Mouse (Mus musculus) heart, embryonic 12.5 days (tissue): ENCODE results near the gene Kpna1. TPM values are rescaled to one million over a fixed set of nuclear protein-coding genes. Genes with fewer than 3 reads are reported as not detected.
A peak's percentile ranks its signal among the peaks of the same experiment; 100 is the strongest.
"Not testable (repeated sequence)": the region's sequence is repeated elsewhere in the genome, so short reads cannot be mapped to it uniquely, and the experiment has no call there.

ENCODE experiments used
- ATAC-seq: fragments of 200-750 bp; cut with Nextera tagmentation; 2 replicates; pipeline ENCODE4 v1.8.0; 2017; ENCODE audit warnings: moderate TSS enrichment, moderate library complexity; ENCODE audit not compliant: insufficient number of reproducible peaks, low FRiP score
- H3K27ac ChIP-seq: fragments of 300-500 bp; sonication (generic); 2 replicates; pipeline ENCODE4 v1.5.1; 2016; ENCODE audit warnings: mild to moderate bottlenecking, moderate library complexity; ENCODE audit not compliant: poor library complexity, severe bottlenecking
- H3K27me3 ChIP-seq: fragments of 300-500 bp; sonication (generic); replicated peaks from 2 replicates; pipeline ENCODE4 v1.6.1; 2016; ENCODE audit warnings: mild to moderate bottlenecking, moderate library complexity
- H3K36me3 ChIP-seq: fragments of 300-500 bp; sonication (generic); 2 replicates; pipeline ENCODE4 v1.6.1; 2016; ENCODE audit warnings: mild to moderate bottlenecking, moderate library complexity
- H3K4me1 ChIP-seq: fragments of 300-500 bp; sonication (generic); replicated peaks from 2 replicates; pipeline ENCODE4 v1.6.1; 2016; ENCODE audit warnings: mild to moderate bottlenecking
- H3K4me2 ChIP-seq: fragments of 300-500 bp; sonication (generic); 2 replicates; pipeline ENCODE4 v1.6.1; 2016; ENCODE audit warnings: mild to moderate bottlenecking, moderate library complexity
- H3K4me3 ChIP-seq: fragments of 300-500 bp; sonication (generic); 2 replicates; pipeline ENCODE4 v1.5.1; 2016; ENCODE audit warnings: mild to moderate bottlenecking
- H3K9ac ChIP-seq: fragments of 300-500 bp; sonication (generic); 2 replicates; pipeline ENCODE4 v1.6.1; 2016; ENCODE audit warnings: mild to moderate bottlenecking, moderate library complexity
- H3K9me3 ChIP-seq: fragments of 300-500 bp; sonication (generic); replicated peaks from 2 replicates; pipeline ENCODE4 v1.6.1; 2016; ENCODE audit warnings: mild to moderate bottlenecking, moderate library complexity
- WGBS: fragments of 180-500 bp; shearing (Covaris S2); methylation state at CpG from one replicate; pipeline ENCODE4 v1.1.7; 2016; 5-methylcytosine and 5-hydroxymethylcytosine counted together
- polyA plus RNA-seq: library from polyadenylated mRNA; unstranded; fragments of >200 nt; fragmentation: Nextera tagmentation; extraction: Ambion mirVana; gene quantifications from 2 replicates; pipeline ENCODE4 v1.2.1, GENCODE M21; 2016

Gene Kpna1
- polyA plus RNA-seq, 1 experiment from 2014 or later, result 64.4 TPM

DNA sequence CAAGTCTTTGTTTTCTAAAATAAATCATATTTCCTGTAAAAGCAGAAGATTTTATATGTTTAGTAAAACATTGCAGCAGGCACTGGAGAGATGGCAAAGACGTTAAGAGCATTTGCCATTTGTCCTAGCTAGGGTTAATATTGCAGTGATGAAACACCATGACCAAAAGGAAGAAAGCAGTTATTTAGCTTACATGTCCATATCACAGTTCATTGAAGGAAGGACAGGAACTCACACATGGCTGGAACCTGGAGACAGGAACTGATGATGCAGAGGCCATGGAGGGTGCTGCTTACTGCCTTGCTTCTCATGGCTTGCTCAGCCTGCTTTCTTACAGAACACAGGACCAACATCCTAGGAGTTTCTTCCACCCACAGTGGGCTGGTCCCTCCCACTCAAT, 13.8 kb downstream of the Kpna1 start:
- Histone ChIP-seq H3K27ac (no peak overlapping the region), H3K4me2 (no peak overlapping the region), H3K4me1 (no peaks in the 10 kb centered on the region; the same call in 1 of the 2 replicates), H3K4me3 (no peak overlapping the region), H3K9me3 (no peaks in the 10 kb centered on the region), H3K9ac (no peak overlapping the region), H3K36me3 (no peaks in the 10 kb centered on the region), H3K27me3 (no peaks in the 10 kb centered on the region)
- WGBS, result 68% methylated on average over 1 of the region's 1 CpGs
- no peak for ATAC-seq

DNA sequence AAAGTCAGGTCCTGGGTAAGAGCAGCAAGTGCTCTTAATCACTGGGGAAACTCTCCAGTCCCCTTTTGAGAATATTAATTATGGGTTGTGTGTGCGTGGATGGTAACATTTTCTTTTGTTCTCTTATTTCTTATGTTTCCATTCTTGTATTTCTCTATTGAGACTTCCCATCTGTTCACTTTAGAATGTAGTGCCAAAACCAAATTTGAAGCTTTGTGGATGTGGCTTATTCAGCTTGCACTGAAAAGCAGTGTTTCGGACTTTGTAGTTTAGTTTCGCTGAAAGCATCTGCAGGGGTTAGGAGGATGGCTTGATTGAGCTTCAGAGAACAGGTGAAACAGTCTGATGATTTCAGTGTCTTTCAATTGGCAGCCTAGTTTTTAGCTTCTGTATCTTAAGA, 14.8 kb downstream of the Kpna1 start:
- Histone ChIP-seq H3K36me3 (no peaks in the 10 kb centered on the region), H3K27ac (no peak overlapping the region), H3K4me1 (no peaks in the 10 kb centered on the region; the same call in 1 of the 2 replicates), H3K4me2 (no peak overlapping the region), H3K9me3 (no peaks in the 10 kb centered on the region), H3K27me3 (no peaks in the 10 kb centered on the region), H3K4me3 (no peak overlapping the region), H3K9ac (no peak overlapping the region)
- ATAC-seq, result no peak
- 91% methylated on average over 3 of the region's 3 CpGs for WGBS

DNA sequence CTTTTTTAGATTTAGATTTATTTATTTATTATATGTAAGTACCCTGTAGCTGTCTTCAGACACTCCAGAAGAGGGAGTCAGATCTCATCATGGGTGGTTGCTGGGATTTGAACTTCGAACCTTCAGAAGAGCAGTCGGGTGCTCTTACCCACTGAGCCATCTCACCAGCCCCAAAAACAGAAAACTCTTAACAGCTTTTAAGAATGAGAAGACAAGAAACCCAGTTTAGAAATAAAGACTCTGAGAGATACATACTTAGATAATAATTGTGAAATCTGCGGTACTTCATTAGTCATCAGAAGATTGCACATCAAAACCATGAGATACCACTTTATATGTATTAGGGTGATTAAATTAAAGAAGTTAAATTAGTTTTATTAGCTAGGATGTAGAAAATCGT, 20.3 kb downstream of the Kpna1 start:
- H3K4me3 ChIP-seq, H3K27ac ChIP-seq, ATAC-seq, H3K4me1 ChIP-seq, H3K27me3 ChIP-seq, H3K9me3 ChIP-seq, H3K4me2 ChIP-seq, H3K9ac ChIP-seq: not testable (repeated sequence)
- peaks cover 16% of the 10 kb centered on the region for H3K36me3 ChIP-seq
- whole genome bisulfite sequencing, result 94% methylated on average over 4 of the region's 4 CpGs

- Histone ChIP-seq H3K4me1 (no peaks in the 10 kb centered on the region), H3K4me3 (no peak overlapping the region), H3K9ac (no peak overlapping the region), H3K4me2 (no peak overlapping the region), H3K36me3 (peaks cover 24% of the 10 kb centered on the region), H3K27ac (no peak overlapping the region), H3K9me3 (no peaks in the 10 kb centered on the region), H3K27me3 (no peaks in the 10 kb centered on the region)
- no peak for ATAC-seq
- WGBS, result 88% methylated on average over 3 of the region's 3 CpGs
Observed at GRCm38 (mm10) chr16:36008396-36008795, 29.8 kb downstream of the Kpna1 start.

DNA sequence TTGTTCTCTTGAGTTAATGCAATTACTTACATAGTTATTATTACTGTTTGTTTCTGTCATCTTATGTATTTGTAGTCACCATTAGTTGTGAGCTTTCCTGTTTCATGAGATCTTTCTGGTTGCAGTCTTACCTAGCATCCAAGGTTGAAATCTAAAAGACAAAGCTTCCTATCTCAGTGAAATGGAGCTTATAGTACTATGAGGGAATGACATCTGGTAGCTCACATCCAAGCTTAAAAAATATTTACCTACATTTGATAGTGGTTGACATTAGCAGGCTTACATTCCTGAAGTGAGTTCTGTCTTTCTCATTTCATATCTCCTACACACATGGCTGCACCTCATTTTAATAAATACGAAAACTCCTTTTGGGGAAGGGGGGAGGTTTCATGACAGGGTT, 37.8 kb downstream of the Kpna1 start:
- no peak overlapping the region for H3K9ac ChIP-seq
- no peaks in the 10 kb centered on the region for H3K27me3 ChIP-seq
- ATAC-seq, result no peak
- no peaks in the 10 kb centered on the region for H3K4me1 ChIP-seq
- no peaks in the 10 kb centered on the region for H3K9me3 ChIP-seq
- peaks cover 23% of the 10 kb centered on the region for H3K36me3 ChIP-seq
- H3K4me2 ChIP-seq, result no peak overlapping the region
- H3K27ac ChIP-seq, result no peak overlapping the region
- WGBS, result 90% methylated on average over 1 of the region's 1 CpGs
- no peak overlapping the region for H3K4me3 ChIP-seq

GRCm38 (mm10) chr16:36028120-36028519, 49.6 kb downstream of the Kpna1 start:
- H3K9me3 ChIP-seq, H3K4me1 ChIP-seq, H3K9ac ChIP-seq, H3K27me3 ChIP-seq, H3K27ac ChIP-seq, H3K4me2 ChIP-seq, ATAC-seq, H3K4me3 ChIP-seq: not testable (repeated sequence)
- 90% methylated on average over 2 of the region's 2 CpGs for WGBS
- peaks cover 36% of the 10 kb centered on the region for H3K36me3 ChIP-seq

DNA sequence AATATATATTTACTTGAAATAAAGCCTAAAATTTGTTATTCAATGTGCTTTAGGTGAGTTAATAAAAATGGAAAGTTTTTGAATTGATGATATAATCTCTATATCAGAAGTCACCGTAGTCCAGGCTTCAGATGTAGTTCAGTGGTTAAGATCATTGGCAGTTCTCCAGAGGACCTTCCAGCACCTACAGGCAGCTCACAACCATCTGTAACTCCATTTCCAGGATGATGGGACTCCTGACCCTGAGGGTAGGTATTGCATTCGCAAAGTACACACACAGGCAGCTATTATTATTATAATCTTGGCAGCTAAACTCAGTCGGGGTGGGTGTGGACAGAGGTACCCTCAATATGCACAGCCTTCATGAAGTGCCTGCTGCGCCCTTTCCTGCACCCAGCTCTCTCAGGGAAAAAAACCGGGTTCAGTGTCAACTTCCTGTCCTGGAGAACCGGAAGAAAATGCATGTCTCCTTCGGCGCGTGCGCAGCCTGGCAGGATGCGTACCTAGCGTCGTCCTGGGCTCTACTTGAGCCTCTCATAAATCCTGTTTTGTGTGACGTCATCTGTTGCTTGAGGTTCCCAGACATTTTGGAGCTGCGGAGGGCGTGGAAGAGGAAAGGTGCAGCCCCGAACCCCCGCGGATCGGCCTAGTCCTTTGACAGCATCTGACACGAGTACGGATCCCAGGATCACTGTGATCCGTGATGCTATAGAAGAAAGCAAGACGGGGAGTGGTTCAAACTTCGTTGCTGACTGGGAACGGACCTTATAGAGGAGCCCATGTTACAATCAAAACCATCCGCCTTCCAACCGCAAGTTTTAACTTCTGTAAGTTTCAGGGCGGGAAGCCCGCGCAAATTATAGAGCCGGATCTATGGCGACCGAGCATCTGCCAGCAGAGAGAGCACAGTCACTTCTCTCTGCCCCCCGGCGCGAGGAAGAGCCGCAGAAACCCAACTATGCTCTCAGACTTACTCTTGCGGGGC, 62.4 kb downstream of the Kpna1 start, which contains the start of gene Wdr5b:
TSS of gene Wdr5b (plus strand) at position 551 of the 985 bp plus-strand sequence.
- Histone ChIP-seq H3K4me2 (peak within 1 kb of the TSS; percentile 83), H3K9ac (peak within 1 kb of the TSS; percentile 83), H3K4me1 (peaks cover 29% of the 10 kb centered on the region), H3K27me3 (no peaks in the 10 kb centered on the region), H3K9me3 (no peaks in the 10 kb centered on the region), H3K36me3 (peaks cover 36% of the 10 kb centered on the region), H3K4me3 (peak within 1 kb of the TSS; percentile 77), H3K27ac (peak within 1 kb of the TSS; percentile 92)
- 2% methylated on average over 39 of the region's 39 CpGs for WGBS
- peak; percentile 90 for ATAC-seq

GRCm38 (mm10) chr16:36041625-36042020, 63.1 kb downstream of the Kpna1 start:
- 21% methylated on average over 11 of the region's 11 CpGs for WGBS
- H3K4me2 ChIP-seq, result peak overlapping the region; percentile 83
- H3K4me3 ChIP-seq, result peak overlapping the region; percentile 77
- peak overlapping the region; percentile 92 for H3K27ac ChIP-seq
- ATAC-seq, result no peak
- no peaks in the 10 kb centered on the region for H3K27me3 ChIP-seq
- H3K9me3 ChIP-seq, result no peaks in the 10 kb centered on the region
- H3K36me3 ChIP-seq, result peaks cover 41% of the 10 kb centered on the region
- H3K9ac ChIP-seq, result peak overlapping the region; percentile 83
- H3K4me1 ChIP-seq, result peaks cover 29% of the 10 kb centered on the region

DNA sequence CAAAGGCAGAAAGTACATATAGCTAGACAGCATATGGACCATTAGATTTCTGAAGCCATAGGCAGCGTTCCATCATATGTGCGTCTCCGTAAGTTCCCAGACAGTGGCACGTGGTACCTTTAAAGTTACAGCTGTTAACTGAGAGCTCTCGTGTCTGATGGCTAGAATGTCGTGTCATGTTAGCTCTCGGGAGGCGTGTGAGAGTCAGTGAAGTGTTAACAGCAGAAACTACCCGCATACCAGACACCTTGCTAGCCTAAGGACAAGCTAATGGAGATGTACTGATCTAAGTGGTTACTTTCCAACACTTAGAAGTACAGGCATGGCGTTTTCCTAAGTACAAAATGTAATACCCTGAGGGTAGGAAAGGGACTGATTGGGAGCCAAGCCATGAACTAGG, 64.5 kb downstream of the Kpna1 start:
- Histone ChIP-seq H3K36me3 (peaks cover 51% of the 10 kb centered on the region), H3K4me1 (peaks cover 29% of the 10 kb centered on the region), H3K4me3 (no peak overlapping the region), H3K9ac (no peak overlapping the region), H3K27me3 (no peaks in the 10 kb centered on the region), H3K27ac (peak overlapping the region; percentile 34; the same call in 1 of the 2 replicates), H3K9me3 (no peaks in the 10 kb centered on the region), H3K4me2 (no peak overlapping the region)
- 49% methylated on average over 10 of the region's 10 CpGs for WGBS
- no peak for ATAC-seq

DNA sequence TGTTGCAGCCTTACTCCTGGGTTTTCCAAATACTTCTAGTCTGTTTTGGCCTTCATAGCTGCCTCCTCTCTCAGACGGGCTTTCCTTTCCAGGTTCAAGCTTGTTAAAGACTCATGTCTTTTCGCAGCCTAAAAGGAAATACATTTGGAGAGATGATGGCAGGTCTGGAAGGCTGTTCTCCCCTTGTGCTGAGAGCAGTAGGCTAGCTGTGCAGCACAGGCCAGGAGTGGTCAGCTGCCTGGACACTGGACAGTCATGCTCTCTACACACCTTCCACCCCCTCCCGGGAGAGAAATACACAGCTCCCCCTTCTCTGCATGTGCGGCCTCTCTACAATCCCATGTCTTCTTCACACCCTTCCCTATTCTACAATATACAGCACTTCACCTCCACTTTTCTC, 65.4 kb downstream of the Kpna1 start:
- Histone ChIP-seq H3K36me3 (peaks cover 60% of the 10 kb centered on the region), H3K27ac (no peak overlapping the region)
- no peak for ATAC-seq

GRCm38 (mm10) chr16:36047538-36047937, 69.0 kb downstream of the Kpna1 start:
- ATAC-seq, result no peak
- WGBS, result 88% methylated on average over 4 of the region's 4 CpGs

More for the DNA sequence above, 65.4 kb downstream of the Kpna1 start:
- no peaks in the 10 kb centered on the region for H3K27me3 ChIP-seq
- no peaks in the 10 kb centered on the region for H3K9me3 ChIP-seq
- H3K4me2 ChIP-seq, result no peak overlapping the region
- H3K4me1 ChIP-seq, result peaks cover 29% of the 10 kb centered on the region
- no peak overlapping the region for H3K4me3 ChIP-seq
- no peak overlapping the region for H3K9ac ChIP-seq
- 88% methylated on average over 4 of the region's 4 CpGs for whole genome bisulfite sequencing

More at GRCm38 (mm10) chr16:36047538-36047937, 69.0 kb downstream of the Kpna1 start:
- no peak overlapping the region for H3K4me3 ChIP-seq
- H3K4me2 ChIP-seq, result no peak overlapping the region
- H3K9me3 ChIP-seq, result no peaks in the 10 kb centered on the region
- no peak overlapping the region for H3K27ac ChIP-seq
- H3K36me3 ChIP-seq, result peaks cover 93% of the 10 kb centered on the region
- no peak overlapping the region for H3K9ac ChIP-seq
- H3K27me3 ChIP-seq, result no peaks in the 10 kb centered on the region
- peaks cover 20% of the 10 kb centered on the region for H3K4me1 ChIP-seq
